Mouse (Mus musculus): Measurements from ENCODE around the gene Mrpl52. TPM values are rescaled to one million over a fixed set of nuclear protein-coding genes. Genes with fewer than 3 reads are reported as not detected.

Gene Mrpl52
- polyA plus RNA-seq, 1 experiment from 2014 or later = 250 TPM

DNA sequence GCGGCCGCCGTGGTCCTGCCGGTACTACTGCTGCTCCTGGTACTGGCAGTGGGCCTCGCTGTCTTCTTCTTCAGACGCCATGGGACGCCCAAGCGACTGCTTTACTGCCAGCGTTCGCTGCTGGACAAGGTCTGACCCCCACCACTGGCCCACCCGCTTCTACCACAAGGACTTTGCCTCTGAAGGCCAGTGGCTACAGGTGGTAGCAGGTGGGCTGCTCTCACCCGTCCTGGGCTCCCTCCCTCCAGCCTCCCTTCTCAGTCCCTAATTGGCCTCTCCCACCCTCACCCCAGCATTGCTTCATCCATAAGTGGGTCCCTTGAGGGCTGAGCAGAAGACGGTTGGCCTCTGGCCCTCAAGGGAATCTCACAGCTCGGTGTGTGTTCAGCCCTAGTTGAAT lies 13.8 kb downstream of the Mrpl52 start:
- Histone ChIP-seq H3K9me3 (no peaks in the 10 kb centered on the region), H3K36me3 (peaks cover 34% of the 10 kb centered on the region), H3K27me3 (replicated peaks) (no peaks in the 10 kb centered on the region), H3K27ac (no peak overlapping the region), H3K4me2 (replicated peaks) (no peak overlapping the region), H3K4me3 (no peak overlapping the region), H3K9ac (no peak overlapping the region), H3K4me1 (no peaks in the 10 kb centered on the region)
- 93% methylated on average over 14 of the region's 14 CpGs for WGBS
- no peak for ATAC-seq (ENCODE audit: low FRiP score, low read depth)

DNA sequence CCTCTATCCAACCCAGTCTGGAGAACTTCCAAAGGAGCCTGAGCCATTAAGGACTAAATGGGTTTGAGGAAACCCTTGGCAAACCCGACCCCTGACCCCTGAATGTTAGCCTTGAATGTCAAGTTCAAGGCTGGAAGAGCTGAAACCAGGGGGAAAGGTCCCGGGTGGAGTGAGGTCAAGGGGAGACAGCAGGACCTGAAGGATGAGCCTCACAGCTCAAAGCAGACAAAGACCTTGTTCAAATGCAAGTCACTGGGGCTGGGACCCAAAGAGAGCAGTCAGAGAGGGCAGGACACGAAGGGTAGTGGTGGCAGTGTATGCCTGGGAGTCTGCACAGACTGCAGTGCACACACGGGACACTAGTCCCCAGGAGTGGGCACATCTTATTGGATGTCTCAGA lies 14.7 kb downstream of the Mrpl52 start:
- no peaks in the 10 kb centered on the region for H3K4me1 ChIP-seq
- H3K27me3 ChIP-seq (replicated peaks) = no peaks in the 10 kb centered on the region
- H3K9ac ChIP-seq = no peak overlapping the region
- WGBS = 87% methylated on average over 4 of the region's 4 CpGs
- H3K4me2 ChIP-seq (replicated peaks) = no peak overlapping the region
- no peak for ATAC-seq (ENCODE audit: low FRiP score, low read depth)
- no peak overlapping the region for H3K4me3 ChIP-seq
- no peaks in the 10 kb centered on the region for H3K9me3 ChIP-seq
- H3K36me3 ChIP-seq = peaks cover 31% of the 10 kb centered on the region
- H3K27ac ChIP-seq = no peak overlapping the region

DNA sequence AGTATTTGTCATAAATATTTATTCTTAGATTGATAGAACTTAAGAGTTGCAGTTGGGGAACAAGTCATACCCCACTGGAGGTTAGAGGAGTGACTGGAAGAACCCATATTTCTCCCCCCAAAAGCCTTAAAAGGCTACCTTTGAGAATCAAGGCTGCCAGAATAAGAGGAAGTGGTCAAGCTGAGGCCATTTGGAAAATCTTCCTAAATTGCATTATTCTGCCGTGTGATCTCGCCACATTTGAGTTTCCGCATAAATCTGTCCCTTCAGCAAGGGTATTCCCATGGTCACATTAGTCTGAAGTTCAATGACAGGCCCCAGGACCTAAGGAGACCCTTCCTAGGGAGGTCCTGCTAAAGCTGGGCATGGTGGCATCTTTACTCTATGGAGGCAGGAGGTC lies 15.8 kb downstream of the Mrpl52 start:
- H3K4me3 ChIP-seq = no peak overlapping the region
- 87% methylated on average over 3 of the region's 3 CpGs for WGBS
- H3K27ac ChIP-seq = no peak overlapping the region
- no peak overlapping the region for H3K9ac ChIP-seq
- no peak overlapping the region for H3K4me2 ChIP-seq (replicated peaks)
- ATAC-seq (ENCODE audit: low FRiP score, low read depth) = no peak
- peaks cover 27% of the 10 kb centered on the region for H3K36me3 ChIP-seq
- no peaks in the 10 kb centered on the region for H3K4me1 ChIP-seq
- H3K9me3 ChIP-seq = no peaks in the 10 kb centered on the region
- H3K27me3 ChIP-seq (replicated peaks) = no peaks in the 10 kb centered on the region

DNA sequence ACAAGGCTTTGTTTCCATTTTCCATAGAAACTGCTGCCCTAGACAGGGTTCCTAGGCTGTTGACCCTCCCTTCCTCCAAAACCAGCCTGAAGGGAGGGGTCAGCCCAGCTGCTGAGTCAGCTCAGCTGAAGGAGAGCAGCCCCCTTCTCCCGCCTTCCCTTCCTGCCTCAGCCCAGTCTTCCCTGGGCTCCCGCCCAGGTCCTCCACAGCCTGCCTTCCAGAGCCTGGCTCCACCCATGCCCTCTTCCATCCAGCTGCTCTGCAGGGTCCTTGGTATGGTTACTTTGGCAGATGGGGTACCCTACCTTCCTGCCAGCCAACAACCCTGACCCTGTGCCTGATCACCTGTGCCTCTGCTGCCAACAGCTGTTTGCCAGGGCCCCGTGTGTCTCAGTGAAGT lies 16.5 kb downstream of the Mrpl52 start:
- no peaks in the 10 kb centered on the region for H3K9me3 ChIP-seq
- H3K9ac ChIP-seq = no peak overlapping the region
- 18% methylated on average over 3 of the region's 3 CpGs for WGBS
- no peaks in the 10 kb centered on the region for H3K27me3 ChIP-seq (replicated peaks)
- ATAC-seq (ENCODE audit: low FRiP score, low read depth) = no peak
- H3K27ac ChIP-seq = no peak overlapping the region
- no peak overlapping the region for H3K4me3 ChIP-seq
- no peaks in the 10 kb centered on the region for H3K4me1 ChIP-seq
- no peak overlapping the region for H3K4me2 ChIP-seq (replicated peaks)
- peaks cover 26% of the 10 kb centered on the region for H3K36me3 ChIP-seq

DNA sequence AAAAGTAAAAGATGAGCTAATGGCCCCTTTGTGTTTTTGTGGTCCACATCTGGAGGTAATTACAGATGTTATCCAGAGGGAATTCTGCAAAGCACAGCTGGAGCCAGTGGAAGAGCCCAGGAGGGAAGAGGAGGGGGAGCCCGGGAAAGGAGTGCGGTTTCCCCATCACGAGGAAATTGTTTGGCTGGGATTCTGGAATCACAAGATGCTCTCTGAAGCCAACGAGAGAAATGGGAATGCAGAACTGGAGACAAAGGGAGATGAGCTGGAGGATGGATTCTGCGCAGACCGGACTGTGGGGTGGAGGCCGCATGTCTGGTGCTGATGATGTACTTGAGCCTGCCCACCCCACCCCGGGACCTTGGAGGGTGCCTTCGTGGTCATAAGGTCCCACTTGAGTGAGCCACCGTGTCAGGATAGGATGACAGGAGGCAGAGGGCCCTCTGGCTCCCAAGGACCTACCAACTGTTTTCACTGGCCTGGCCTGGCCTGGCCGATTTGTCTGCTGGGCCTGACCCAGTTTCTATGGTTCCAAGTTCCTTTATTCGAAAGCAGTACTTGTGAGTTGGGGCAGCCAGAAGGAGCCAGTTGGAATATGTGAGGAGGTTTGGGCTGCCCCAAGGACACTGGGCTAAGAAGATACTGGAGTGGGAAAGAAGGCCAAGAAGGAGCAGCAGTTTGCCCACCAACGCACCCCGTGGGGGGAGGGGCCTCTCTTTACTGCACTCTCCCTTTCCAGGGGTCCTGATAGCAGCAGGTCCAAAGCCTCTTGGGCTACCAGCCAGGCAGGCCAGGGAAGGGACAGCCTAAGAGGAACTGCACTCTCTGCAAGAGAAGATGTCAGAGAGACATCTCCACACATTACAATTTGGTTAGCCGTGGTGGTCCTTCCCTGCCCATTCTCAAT lies 17.3 kb downstream of the Mrpl52 start:
- Histone ChIP-seq H3K9me3 (no peaks in the 10 kb centered on the region), H3K4me3 (no peak overlapping the region), H3K9ac (no peak overlapping the region), H3K36me3 (peaks cover 18% of the 10 kb centered on the region), H3K27ac (no peak overlapping the region), H3K4me1 (no peaks in the 10 kb centered on the region), H3K27me3 (replicated peaks) (no peaks in the 10 kb centered on the region), H3K4me2 (replicated peaks) (no peak overlapping the region)
- ATAC-seq (ENCODE audit: low FRiP score, low read depth) = no peak
- WGBS = 58% methylated on average over 15 of the region's 15 CpGs

DNA sequence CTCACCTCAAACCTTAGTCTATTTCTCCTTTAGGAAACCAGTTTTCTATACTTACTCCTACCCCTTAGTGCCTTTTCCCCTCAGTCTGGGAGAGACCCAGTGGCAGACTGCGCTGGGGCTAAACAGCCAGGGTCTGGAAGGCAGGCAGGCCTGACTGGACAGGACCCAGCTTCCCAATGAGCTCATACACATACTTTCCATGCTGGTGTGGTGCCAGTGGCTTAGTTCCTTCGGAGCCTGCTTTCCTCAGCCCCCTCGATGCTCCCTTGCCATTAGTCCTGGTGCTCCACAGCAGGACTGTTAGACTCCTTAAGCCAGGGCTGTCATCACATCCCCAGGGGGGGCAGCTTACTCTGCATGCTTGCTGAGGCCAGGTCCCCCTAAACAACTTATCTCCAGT lies 18.8 kb downstream of the Mrpl52 start:
- no peak overlapping the region for H3K9ac ChIP-seq
- no peak overlapping the region for H3K27ac ChIP-seq
- H3K4me2 ChIP-seq (replicated peaks) = no peak overlapping the region
- H3K4me1 ChIP-seq = no peaks in the 10 kb centered on the region; the same call in 1 of the 2 replicates
- no peak for ATAC-seq (ENCODE audit: low FRiP score, low read depth)
- no peaks in the 10 kb centered on the region for H3K9me3 ChIP-seq
- no peak overlapping the region for H3K4me3 ChIP-seq
- H3K36me3 ChIP-seq = peaks cover 4% of the 10 kb centered on the region; the same call in 1 of the 2 replicates
- 82% methylated on average over 3 of the region's 3 CpGs for WGBS
- no peaks in the 10 kb centered on the region for H3K27me3 ChIP-seq (replicated peaks)

DNA sequence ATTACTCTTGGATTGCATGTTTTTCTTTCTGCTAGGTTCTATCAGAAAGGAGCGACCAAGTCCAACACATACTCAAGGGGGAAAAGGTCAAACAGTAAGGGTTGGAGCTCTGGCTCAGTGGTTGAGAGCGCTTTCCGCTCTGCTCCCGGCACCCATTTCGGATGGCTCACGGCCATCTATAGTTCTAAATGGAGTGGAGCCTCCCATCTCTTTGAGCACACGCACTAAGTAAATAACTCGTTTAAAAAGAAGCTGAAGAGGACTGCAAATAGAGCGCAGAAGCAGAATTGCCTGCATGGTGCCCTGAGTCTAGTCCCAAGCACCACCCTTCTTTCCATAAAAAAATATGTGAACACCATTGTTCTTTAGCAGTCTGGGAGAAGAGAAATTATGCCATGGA lies 26.9 kb downstream of the Mrpl52 start:
- no peak overlapping the region for H3K4me3 ChIP-seq
- H3K27me3 ChIP-seq (replicated peaks) = no peaks in the 10 kb centered on the region
- H3K27ac ChIP-seq = no peak overlapping the region
- no peaks in the 10 kb centered on the region for H3K9me3 ChIP-seq
- no peaks in the 10 kb centered on the region for H3K36me3 ChIP-seq
- H3K4me2 ChIP-seq (replicated peaks) = no peak overlapping the region
- 89% methylated on average over 9 of the region's 9 CpGs for WGBS
- H3K4me1 ChIP-seq = no peaks in the 10 kb centered on the region; the same call in 1 of the 2 replicates
- H3K9ac ChIP-seq = no peak overlapping the region
- ATAC-seq (ENCODE audit: low FRiP score, low read depth) = no peak

DNA sequence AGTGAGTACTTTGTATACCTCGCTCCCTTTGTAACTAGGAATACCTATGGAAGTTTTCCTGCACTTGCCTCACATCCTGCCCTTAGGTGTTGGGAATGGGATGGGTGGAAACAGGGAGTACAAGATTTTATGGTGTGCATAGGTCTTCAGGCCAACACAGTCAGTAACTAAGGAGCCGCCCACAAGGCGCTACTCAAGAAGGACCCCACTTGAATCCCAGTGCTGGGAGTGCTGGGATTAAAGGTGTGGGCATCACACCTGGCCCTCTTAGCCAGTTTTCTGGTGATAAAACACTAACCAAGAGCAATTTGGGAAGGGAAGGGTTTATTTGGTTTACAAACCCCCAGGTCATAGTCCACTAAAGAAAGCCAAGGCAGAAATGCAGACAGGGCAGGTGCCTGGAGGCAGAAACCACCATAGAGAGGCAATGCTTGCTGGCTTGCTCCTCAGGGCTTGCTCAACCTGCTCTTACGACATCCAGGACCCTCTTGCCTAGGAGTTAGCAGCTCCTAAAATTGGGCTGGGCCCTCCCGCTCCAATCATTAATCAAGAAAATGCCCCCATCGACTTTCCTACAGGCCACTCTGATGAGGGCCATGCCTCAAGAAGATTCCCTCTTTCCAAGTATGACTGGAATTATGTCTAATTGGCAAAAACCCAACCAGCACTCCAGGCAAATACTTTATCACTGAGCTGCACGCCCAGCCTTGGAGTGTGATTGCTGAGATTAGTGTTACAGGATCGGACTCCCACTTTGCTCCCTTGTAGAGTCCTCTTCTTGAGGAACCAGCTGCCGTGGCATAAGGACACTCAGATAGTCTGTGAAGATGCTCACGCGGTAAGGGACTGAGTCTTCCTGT lies 28.2 kb downstream of the Mrpl52 start:
- no peak for ATAC-seq (ENCODE audit: low FRiP score, low read depth)
- no peak overlapping the region for H3K27ac ChIP-seq
- no peaks in the 10 kb centered on the region for H3K36me3 ChIP-seq
- H3K9me3 ChIP-seq = no peaks in the 10 kb centered on the region
- H3K4me1 ChIP-seq = no peaks in the 10 kb centered on the region
- H3K4me2 ChIP-seq (replicated peaks) = no peak overlapping the region
- no peak overlapping the region for H3K4me3 ChIP-seq
- H3K27me3 ChIP-seq (replicated peaks) = no peaks in the 10 kb centered on the region
- 86% methylated on average over 11 of the region's 11 CpGs for WGBS
- no peak overlapping the region for H3K9ac ChIP-seq

DNA sequence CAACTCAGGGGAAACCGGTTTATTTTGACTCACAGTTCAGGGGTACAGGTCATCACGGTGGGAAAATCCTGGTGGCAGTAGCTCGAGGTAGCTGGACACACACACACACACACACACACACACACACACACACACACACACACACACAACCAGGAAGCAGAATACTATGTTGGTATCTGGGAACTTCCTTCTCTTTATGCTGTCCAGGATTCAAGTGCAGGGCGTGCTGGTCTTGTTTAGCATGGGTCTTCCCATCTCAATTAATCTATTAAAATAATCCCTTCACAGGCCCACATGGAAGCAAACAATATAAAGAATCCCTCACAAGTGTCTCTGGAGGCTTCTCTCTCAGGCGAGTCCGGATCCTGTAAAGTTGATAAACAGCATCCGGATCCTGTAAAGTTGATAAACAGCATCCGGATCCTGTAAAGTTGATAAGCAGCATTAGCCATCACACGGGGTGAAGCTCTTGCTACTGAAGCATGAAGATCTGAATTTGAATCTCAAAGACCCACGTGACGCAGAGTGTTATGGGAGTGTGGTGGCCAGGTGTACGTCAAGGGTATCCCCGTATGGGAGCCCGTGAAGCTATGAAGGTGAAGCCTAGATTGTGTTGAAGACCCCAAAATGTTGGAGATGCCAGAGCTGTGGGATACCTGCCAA lies 31.3 kb downstream of the Mrpl52 start:
- ATAC-seq (ENCODE audit: low FRiP score, low read depth) = no peak
- WGBS = 91% methylated on average over 14 of the region's 14 CpGs
- Histone ChIP-seq H3K36me3 (no peaks in the 10 kb centered on the region), H3K4me1 (no peaks in the 10 kb centered on the region), H3K27me3 (replicated peaks) (no peaks in the 10 kb centered on the region), H3K4me3 (no peak overlapping the region), H3K27ac (no peak overlapping the region), H3K9ac (no peak overlapping the region), H3K9me3 (no peaks in the 10 kb centered on the region), H3K4me2 (replicated peaks) (no peak overlapping the region)

DNA sequence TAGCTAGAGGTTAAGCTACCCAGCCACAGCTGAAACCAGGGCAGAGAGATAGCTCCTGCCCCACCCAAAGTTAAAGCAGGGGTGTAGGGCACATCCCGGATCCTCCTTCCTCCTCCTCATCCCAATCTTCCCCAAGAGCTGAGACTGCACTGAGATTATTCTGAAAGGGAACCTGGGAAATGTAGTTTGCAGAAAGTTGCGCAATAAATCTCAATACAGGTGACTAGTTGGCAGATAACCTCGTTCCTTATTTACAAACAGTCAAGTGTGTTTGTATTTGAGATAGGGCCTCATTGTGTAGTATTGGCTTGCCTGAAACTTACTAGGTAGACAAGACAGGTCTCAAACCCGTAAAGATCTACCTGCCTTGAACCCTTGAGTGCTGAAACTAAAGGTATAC lies 35.4 kb downstream of the Mrpl52 start:
- H3K4me2 ChIP-seq (replicated peaks) = no peak overlapping the region
- H3K27me3 ChIP-seq (replicated peaks) = no peaks in the 10 kb centered on the region
- no peaks in the 10 kb centered on the region for H3K9me3 ChIP-seq
- H3K36me3 ChIP-seq = no peaks in the 10 kb centered on the region
- no peak overlapping the region for H3K9ac ChIP-seq
- H3K27ac ChIP-seq = no peak overlapping the region
- H3K4me1 ChIP-seq = no peaks in the 10 kb centered on the region
- WGBS = 89% methylated on average over 4 of the region's 4 CpGs
- no peak for ATAC-seq (ENCODE audit: low FRiP score, low read depth)
- no peak overlapping the region for H3K4me3 ChIP-seq

DNA sequence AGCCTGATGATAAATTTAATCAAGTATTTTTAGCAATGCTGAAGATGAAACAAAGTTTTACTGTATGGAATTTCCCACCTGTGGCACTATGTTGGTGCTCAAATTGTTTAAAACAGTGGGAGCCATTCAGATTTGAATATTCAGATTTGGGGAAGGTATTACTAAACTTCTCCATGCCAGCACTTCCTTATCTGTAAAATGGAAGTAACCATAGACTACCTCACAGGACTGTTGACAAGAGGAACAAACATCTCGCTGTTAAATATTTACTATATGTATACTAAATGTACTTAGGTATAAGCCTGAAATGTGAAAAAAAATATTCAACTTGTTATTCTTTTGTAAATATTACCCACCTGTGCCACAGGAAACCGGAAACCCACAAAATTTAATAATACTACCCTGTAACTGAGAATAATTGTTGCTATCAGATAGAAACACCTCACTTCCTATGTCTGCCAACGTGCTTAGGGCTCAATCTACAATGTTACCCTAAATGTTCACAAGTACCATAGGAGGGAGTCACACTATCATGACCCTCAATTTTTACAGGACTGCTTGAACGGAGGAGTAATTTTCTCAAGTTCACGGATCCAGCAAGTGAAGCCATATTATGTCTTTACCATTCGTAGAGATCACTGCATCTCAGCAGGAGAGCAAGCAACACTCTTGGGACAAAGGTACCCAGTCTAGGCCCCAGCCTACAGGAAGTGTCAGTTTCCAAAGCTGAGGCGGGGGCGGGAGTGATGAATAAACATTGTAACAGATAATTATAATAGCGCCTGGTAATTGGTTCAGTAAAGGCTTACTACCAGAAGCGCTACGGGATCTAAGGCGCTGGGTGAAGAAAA lies 36.6 kb downstream of the Mrpl52 start:
- Histone ChIP-seq H3K4me2 (replicated peaks) (peak overlapping the region; percentile 91), H3K27me3 (replicated peaks) (no peaks in the 10 kb centered on the region), H3K36me3 (peaks cover 11% of the 10 kb centered on the region), H3K27ac (no peak overlapping the region), H3K9me3 (no peaks in the 10 kb centered on the region), H3K9ac (peak overlapping the region; percentile 78), H3K4me3 (peak overlapping the region; percentile 78), H3K4me1 (no peaks in the 10 kb centered on the region)
- ATAC-seq (ENCODE audit: low FRiP score, low read depth) = peak; percentile 38
- WGBS = 16% methylated on average over 12 of the region's 12 CpGs
